Mouse (Mus musculus) small intestine, adult 2 months (tissue): ENCODE measurements around the gene Rap1gap.

Source experiments
- CTCF ChIP-seq: fragments of 200-500 bp; IDR thresholded peaks from 2 replicates; pipeline ENCODE4 v1.5.1; 2012; ENCODE audit warnings: low read depth, mild to moderate bottlenecking, control low read depth, inconsistent platforms, low read length, moderate library complexity, mixed read lengths; ENCODE audit not compliant: insufficient replicate concordance, insufficient read length; ENCODE audit errors: extremely low read depth
- POLR2A ChIP-seq: fragments of 200-500 bp; IDR thresholded peaks from 2 replicates; pipeline ENCODE4 v1.6.1; 2012; ENCODE audit warnings: low read depth, mild to moderate bottlenecking, control low read depth, inconsistent platforms, low read length, moderate library complexity

DNA sequence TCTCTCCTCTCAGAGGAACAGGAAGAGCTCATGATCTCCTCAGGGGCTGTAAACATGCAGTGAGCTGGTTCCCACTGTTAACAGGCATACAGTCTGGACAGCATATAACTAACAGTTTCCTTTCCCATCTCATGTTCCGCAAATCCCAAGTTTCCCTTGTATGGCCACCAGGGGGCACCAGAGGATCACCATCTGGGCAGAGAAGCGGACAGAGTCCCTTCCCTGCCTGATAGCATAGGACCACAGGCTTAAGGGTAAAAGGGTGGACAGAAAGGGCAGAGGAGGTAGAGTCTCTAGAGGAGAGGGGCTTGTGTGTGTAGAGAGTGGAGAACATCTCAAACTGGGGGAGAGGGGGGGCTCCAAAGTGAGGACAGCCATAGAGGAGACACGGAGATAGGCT is 65.6 kb downstream of the Rap1gap start:
- TF ChIP-seq CTCF (peak; percentile 90; the same call in 1 of the 2 replicates), POLR2A (no peak)
